Mouse (Mus musculus) layer of hippocampus, adult 2 months (tissue): ENCODE measurements at regions not wholly inside any gene's neighbourhood (a gene's known extent, or its start where the extent isn't known, plus 50 kb on each side); places are given as distances from the start of the nearest gene placed in this dataset.

Source experiments
- DNase-seq, 2 experiments: peaks; one replicate each; pipeline ENCODE4 v3.0.0; 2022; ENCODE audit warnings: low spot score in 2 of 2
- H3K27ac ChIP-seq: fragments of 200-600 bp; 2 replicates; pipeline ENCODE4 v1.8.1; 2022
- H3K4me3 ChIP-seq: fragments of 200-600 bp; 2 replicates; pipeline ENCODE4 v1.8.1; 2022; ENCODE audit warnings: mild to moderate bottlenecking
- CTCF ChIP-seq: fragments of 200-600 bp; conservative IDR thresholded peaks from 2 replicates; pipeline ENCODE4 v1.8.1; 2022; ENCODE audit warnings: antibody characterized with exemption, mild to moderate bottlenecking, moderate library complexity

DNA sequence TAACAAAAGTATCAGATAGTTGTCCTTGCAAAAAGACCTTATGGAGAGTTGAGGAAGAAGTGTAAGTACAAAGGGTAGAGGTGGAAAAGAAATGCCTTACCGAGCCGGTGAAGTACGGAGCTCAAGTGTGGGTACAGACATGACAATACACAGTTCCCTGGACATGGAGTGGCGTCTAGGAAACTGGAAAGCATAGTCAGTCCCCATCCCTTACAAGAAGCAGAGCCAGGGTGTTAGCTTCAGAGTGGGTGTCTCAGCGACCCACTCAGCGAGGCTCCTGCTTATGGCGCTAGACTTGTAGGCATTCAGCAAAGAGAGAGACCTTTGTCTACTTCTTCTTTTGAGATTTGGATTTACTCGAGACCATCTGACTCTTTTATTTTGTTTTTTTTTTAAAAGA, 189.8 kb downstream of the Abcc12 start:
- peak overlapping the region; percentile 94 for H3K27ac ChIP-seq
- DNase-seq: no peak
- TF ChIP-seq CTCF: no peak
- no peak overlapping the region for H3K4me3 ChIP-seq

DNA sequence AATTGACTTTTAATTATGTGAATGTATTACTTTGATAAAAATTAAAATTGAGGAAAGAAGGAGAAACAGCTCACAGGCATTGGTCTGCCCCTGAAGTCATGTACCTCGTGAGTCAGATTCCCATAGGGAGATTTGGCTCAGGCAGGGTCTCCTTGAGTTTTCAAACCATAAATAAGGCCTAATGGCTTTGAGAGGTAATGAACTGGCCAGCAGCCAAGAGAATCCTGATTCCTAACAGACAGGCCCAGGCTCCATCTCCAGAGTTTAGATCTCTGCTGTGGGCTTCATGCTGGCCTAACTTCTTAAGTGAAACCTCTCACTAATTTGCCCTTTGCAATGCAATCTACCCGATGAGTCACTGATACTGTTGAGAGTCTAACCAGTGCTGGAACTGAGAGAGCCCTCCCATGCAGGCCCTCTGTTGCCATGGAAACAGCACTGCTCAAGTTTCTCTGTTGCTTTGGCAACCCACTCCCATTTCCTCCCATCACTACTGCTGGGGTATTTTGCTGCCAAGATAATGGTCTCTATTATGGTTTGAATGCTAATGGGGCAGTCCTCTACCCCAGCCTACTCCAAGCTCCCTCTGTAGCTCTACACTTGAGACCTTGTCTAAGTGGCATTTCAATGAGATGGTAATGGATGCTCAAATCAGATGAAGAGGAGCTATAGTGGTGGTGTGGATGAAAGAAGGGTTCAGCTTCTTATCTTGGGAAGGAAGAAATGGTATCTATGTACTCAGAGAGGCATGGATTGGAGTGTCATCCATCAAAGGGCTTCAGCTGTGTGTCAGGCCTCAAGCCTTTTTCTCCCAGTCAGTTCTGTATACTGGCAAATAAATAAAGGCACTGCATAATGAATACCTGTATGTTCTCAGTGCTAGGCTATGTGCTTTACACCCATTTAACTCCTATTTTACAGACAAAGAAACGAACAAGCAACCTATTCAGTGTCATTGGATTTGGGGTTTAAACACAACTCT, 190.5 kb downstream of the Abcc12 start:
- TF ChIP-seq CTCF: no peak

DNA sequence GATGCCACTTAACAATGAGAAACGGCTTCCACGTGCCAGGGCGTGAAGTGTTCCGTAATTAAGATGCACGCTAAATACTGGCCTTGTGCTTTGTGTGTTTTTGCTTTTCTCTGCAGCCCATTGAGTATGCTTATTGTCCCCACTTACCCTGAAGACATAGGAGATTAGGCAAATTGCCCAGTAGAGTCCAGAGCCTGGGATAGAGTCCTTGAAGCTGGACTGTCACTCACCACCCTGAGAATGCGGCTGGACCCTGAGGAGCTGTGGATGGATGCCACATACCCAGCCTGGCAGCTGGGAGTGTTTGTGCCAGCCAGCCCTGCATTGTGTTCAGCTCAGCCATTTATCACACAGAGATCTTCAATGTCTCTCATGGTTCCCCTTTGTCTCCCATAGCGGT, 195.2 kb downstream of the Abcc12 start:
- no peak for TF ChIP-seq CTCF
- Histone ChIP-seq H3K27ac (no peak overlapping the region), H3K4me3 (no peak overlapping the region)
- no peak for DNase-seq

More for the DNA sequence above, 190.5 kb downstream of the Abcc12 start:
- no peak overlapping the region for H3K4me3 ChIP-seq
- peak; percentile 73 to 94 for DNase-seq
- peak overlapping the region; percentile 94 for H3K27ac ChIP-seq

DNA sequence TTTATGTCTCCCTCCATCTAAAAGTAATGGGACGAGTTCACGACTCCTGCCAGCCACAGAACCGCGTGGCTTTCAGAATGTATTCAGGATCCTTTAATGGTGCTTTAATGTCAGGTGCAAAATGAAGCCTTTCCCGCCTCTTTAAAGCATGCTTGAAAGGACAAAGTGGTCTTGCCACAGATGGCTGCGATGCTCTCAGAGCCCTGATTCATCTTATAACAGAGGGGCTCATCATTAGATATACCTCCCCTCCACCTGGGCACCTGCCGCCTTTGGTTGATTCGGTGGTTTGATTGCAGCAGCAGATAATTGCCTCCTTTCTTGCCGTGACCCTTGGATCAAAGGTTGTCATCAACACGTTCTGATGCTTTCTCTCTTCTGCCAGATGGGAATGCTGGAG, 198.5 kb downstream of the Abcc12 start:
- no peak overlapping the region for H3K4me3 ChIP-seq
- H3K27ac ChIP-seq: no peak overlapping the region
- no peak for TF ChIP-seq CTCF
- no peak for DNase-seq

DNA sequence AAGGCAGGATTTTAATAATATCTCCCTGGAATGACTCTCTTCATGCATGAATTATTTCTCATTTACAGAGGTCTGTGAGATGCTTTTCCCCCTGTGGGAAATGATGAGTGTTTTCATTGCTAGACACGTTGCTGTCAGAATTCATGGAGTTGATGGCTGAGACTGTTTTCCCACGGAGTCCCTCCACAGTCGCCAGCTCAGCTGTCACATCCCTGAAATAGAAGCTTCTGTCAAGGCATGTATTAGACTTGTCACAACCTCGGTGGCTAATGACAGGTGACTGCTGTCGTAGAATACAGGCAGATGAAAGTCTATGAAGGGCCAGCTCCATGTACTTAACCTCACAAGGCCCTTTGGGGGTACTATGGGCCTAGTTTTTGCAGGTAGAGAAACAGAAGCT, 212.4 kb downstream of the Abcc12 start:
- Histone ChIP-seq H3K27ac (no peak overlapping the region), H3K4me3 (no peak overlapping the region)
- TF ChIP-seq CTCF: no peak
- no peak for DNase-seq

DNA sequence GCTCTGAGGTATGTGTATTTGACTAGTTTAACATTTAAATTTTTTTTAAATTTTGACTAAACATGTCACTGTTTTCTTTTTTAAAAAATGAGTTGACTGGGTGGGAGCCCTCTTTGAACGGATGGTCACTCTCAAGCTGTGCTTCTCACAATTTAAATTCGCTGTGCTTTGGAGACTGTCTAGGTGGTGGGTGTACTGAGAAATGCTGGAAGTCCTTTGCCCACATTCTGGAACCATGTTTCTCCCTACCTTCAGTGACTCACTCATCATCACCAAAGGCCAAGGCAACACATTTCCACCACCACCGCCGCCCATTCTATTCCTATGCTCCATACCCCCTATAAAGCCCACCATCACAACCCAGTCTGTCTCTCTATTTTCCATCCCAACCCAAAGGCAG, 213.8 kb downstream of the Abcc12 start:
- TF ChIP-seq CTCF: no peak
- no peak for DNase-seq

DNA sequence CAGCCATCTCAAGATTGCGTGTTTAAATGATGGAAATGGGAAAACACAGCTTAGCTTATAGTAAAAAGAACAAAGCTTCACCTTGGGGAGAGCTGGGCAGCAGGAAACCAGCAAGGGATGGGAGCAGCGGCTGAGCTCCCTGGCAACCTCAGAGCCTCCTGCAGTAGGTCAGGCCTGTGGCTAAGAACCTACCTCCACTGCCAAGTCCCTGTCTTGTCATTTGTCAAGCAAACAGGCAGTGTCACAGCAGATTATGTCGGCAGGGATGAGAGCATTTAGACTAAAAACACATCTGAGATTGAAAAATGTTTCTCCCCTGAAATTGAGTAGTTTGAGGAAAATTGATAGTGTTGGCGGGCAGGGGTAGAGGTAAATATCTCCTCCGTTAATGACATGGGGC, 214.8 kb downstream of the Abcc12 start:
- H3K4me3 ChIP-seq: no peak overlapping the region
- DNase-seq: no peak
- no peak for TF ChIP-seq CTCF
- H3K27ac ChIP-seq: no peak overlapping the region

More for the DNA sequence above, 213.8 kb downstream of the Abcc12 start:
- H3K4me3 ChIP-seq: no peak overlapping the region
- no peak overlapping the region for H3K27ac ChIP-seq

DNA sequence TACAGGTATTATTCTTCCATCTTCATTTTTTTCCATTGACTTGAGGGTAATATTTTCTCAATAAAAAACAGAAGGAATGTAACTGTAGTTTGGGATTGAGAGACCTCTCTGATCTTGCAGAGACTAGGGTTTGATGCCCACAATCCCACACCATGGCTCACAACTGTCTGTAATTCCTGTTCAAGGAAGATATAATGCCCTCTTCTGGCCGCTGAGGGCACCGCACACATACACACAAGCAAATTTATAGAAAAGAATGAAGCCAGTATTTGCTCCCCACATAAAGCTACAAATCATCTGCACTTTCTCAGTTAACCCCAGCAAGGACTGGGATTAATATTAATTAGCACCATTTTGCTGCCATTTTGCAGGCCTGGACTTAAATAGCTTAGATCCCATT, 215.6 kb downstream of the Abcc12 start:
- DNase-seq: no peak
- H3K4me3 ChIP-seq: no peak overlapping the region
- TF ChIP-seq CTCF: peak; percentile 63
- no peak overlapping the region for H3K27ac ChIP-seq

DNA sequence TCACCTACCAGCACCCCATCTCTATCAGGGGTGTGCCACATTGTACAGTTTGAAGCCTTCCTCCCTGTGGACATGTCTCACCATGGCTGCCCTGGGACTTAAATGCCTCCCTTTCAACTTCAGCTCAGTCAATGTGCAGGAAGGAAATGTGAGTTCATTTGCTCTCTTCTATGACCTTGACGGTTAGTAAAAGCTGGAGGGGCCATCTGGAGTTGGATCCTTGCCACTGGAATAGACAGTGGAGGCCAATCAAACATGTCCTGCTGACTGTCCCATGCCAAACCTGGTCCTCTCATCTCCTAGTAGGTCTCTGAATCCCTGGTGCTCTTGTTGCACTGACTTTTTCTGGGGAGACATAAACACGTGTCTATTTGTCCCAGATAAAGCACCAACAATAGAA, 220.2 kb downstream of the Abcc12 start:
- no peak for TF ChIP-seq CTCF
- Histone ChIP-seq H3K27ac (no peak overlapping the region), H3K4me3 (no peak overlapping the region)
- no peak for DNase-seq

DNA sequence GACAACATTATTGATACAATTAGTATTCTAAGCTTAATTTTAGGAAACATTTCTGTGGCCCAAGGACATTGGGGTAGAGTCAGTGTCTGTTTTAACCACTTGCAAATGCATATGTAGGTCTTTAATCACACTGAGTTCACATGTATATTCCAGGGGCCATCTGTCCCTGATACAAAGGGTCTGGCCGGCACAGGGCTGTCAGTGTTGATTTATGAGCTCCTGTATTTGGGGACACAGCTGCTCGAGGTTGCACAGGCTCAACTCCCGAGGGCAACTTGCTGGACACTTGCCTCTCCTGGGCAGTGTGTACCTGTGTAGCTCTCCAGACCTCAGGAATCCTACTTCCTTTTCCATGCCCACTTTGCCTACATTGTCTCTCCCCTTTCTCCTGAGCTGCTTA, 221.0 kb downstream of the Abcc12 start:
- no peak overlapping the region for H3K27ac ChIP-seq
- no peak for DNase-seq
- H3K4me3 ChIP-seq: no peak overlapping the region
- no peak for TF ChIP-seq CTCF

DNA sequence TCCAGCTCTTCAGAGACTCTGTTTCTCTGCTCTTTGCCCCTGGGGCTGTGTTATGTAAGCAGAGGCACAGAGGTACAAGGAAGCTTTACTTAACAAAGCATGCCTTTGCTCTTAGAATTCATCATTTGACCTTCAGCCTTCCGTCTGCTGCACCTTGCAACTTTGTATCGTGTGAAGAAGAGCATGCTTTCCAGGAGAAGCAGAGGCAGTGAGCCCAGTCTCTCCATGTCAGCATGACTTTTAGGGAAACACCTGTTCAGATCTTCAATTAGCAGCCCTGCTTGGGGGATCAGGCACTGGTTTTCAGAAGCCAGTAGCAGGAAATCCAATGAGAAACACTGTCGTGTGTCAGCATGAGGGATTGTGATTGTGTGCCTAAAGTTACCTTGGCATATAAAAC, 226.7 kb downstream of the Abcc12 start:
- H3K27ac ChIP-seq: no peak overlapping the region
- TF ChIP-seq CTCF: no peak
- no peak overlapping the region for H3K4me3 ChIP-seq
- no peak for DNase-seq

DNA sequence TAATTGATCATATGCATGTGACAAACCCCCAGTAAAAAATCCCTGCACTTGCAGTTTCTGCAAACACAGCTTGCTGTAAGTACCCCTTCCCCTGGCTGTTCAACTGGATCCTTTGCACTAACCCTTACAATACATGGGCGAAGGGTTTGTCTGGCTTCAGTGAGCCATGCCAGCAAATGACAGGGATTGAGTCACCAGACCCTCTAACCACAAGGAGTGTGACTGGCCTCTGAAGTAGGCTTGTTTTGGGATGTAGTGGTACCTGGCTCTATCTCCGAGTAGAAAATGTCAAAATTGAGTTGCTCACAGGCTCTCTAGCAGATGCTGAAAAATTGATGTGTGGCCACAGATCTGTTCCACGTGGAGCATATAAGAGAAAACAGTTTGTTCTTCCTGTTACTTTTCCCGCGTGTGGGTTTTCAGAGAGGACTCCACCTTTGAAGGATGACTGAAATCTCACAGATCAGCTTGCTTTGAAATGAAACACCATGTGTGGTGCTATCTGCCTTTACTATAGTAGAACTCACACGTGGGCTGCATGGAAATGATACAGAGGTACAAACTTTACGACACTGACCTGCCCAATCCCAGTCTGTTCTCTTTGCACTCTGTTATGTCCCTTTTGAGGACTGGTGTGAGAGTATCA, 228.8 kb downstream of the Abcc12 start:
- no peak for DNase-seq
- Histone ChIP-seq H3K4me3 (no peak overlapping the region), H3K27ac (no peak overlapping the region)
- no peak for TF ChIP-seq CTCF

DNA sequence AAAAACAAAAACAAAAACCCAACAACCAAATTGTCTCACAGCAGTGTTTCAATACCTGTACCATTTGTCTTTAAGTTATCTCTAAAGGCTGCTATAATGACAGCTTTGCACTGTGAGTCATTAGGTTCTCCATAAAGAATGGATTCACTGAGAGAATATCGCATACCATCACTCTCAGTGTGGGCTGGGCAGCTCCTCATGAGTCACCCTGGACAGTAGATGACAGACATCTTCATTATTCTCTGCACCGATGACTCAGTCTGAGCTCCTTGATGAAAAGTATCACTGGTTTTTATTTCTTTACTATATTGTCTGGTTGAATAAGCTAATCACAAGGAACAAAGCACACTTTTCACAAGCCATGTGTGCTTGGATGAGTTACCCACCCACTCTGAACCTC, 230.4 kb downstream of the Abcc12 start:
- Histone ChIP-seq H3K27ac (no peak overlapping the region), H3K4me3 (no peak overlapping the region)
- peak in 1 of 2 experiments; percentile 16 for DNase-seq
- no peak for TF ChIP-seq CTCF
